Mouse (Mus musculus): ENCODE results near the gene Kcns1.

DNA sequence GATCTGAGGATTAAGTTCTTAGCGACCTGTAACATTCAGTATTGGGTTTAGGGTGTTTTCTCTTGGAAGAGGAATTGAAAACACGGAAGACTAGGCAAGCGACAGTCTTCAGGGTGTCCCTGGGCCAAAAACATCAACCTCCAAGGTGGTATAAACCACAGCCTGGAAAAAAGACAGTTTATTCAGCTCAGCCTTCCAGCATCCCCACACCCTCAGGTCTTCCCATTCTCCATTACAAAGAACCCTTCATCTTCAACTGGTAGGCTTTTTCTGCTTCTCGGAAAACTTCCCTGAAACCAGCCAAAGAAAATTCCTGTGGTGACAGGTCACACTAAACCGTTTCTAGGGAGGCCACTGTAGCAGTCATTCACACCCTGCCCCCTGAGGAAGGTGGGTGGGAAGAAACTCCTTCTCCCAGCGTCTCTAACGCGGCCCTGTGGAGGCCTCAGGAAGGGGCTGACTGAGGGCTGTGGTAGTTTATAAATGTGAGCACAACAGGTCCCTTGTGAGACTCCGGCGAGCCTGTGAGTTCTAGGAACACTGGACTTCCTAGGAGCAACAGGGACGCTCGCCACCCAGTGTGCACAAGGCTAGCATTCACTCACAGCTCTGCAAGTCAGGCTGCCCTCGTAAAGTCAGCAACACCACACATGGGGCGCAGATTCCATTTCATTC is 20.7 kb downstream of the Kcns1 start:
- no peak for TF ChIP-seq CTCF (conservative IDR thresholded peaks at IDR 0.05; ENCODE audit: insufficient read depth, insufficient read length, low read depth, low read length)
- no peak for TF ChIP-seq POLR2A (IDR thresholded peaks at IDR 0.05; ENCODE audit: low read depth, low read length)

Measured in kidney, adult 2 months (tissue).